Mouse (Mus musculus) myocyte (in vitro differentiated cells): ENCODE results near the gene Gpnmb.

Source experiments
- CEBPB ChIP-seq: IDR thresholded peaks from 2 replicates; pipeline ENCODE4 v1.6.1; 2011; ENCODE audit warnings: mild to moderate bottlenecking, moderate library complexity; ENCODE audit not compliant: poor library complexity, insufficient read depth, severe bottlenecking
- E2F4 ChIP-seq: IDR thresholded peaks from one replicate; pipeline ENCODE4 v1.6.1; 2011; ENCODE audit warnings: mild to moderate bottlenecking, control low read depth, moderate library complexity; ENCODE audit not compliant: insufficient read depth
- MAX ChIP-seq: IDR thresholded peaks from one replicate; pipeline ENCODE4 v1.6.1; 2011; ENCODE audit warnings: low read depth, mild to moderate bottlenecking, control low read depth
- MYOD1 ChIP-seq, 3 experiments: IDR thresholded peaks; one replicate each; pipeline ENCODE4 v1.6.1; 2011; ENCODE audit warnings: control low read depth in 2 of 3, low read depth in 2 of 3, mild to moderate bottlenecking in 2 of 3, moderate library complexity in 1 of 3; ENCODE audit not compliant: insufficient read length in 2 of 3, control insufficient read depth in 1 of 3
- MYOG ChIP-seq, 3 experiments: IDR thresholded peaks; one replicate each; pipeline ENCODE4 v1.6.1; 2011; ENCODE audit warnings: control low read depth in 2 of 3, low read depth in 2 of 3, mild to moderate bottlenecking in 2 of 3; ENCODE audit not compliant: insufficient read length in 2 of 3, control insufficient read depth in 1 of 3, insufficient read depth in 1 of 3
- POLR2A ChIP-seq: IDR thresholded peaks from one replicate; pipeline ENCODE4 v1.6.1; 2011; ENCODE audit warnings: low read depth, mild to moderate bottlenecking, control low read depth, moderate library complexity; ENCODE audit not compliant: insufficient read length
- POLR2AphosphoS2 ChIP-seq: IDR thresholded peaks from one replicate; pipeline ENCODE4 v1.6.1; 2011; ENCODE audit warnings: low read depth, control low read depth; ENCODE audit not compliant: insufficient read length
- REST ChIP-seq: IDR thresholded peaks from one replicate; pipeline ENCODE4 v1.6.1; 2011; ENCODE audit warnings: mild to moderate bottlenecking, control low read depth, moderate library complexity; ENCODE audit not compliant: insufficient read depth, insufficient read length
- SRF ChIP-seq: IDR thresholded peaks from one replicate; pipeline ENCODE4 v1.6.1; 2011; ENCODE audit warnings: low read depth; ENCODE audit not compliant: control insufficient read depth, insufficient read length
- TCF12 ChIP-seq: IDR thresholded peaks from one replicate; pipeline ENCODE4 v1.6.1; 2011; ENCODE audit warnings: mild to moderate bottlenecking, control low read depth; ENCODE audit not compliant: poor library complexity, insufficient read depth, severe bottlenecking
- TCF3 ChIP-seq: IDR thresholded peaks from one replicate; pipeline ENCODE4 v1.6.1; 2011; ENCODE audit warnings: low read depth, control low read depth; ENCODE audit not compliant: insufficient read length
- USF1 ChIP-seq: IDR thresholded peaks from one replicate; pipeline ENCODE4 v1.6.1; 2011; ENCODE audit warnings: low read depth, mild to moderate bottlenecking, control low read depth, moderate library complexity

DNA sequence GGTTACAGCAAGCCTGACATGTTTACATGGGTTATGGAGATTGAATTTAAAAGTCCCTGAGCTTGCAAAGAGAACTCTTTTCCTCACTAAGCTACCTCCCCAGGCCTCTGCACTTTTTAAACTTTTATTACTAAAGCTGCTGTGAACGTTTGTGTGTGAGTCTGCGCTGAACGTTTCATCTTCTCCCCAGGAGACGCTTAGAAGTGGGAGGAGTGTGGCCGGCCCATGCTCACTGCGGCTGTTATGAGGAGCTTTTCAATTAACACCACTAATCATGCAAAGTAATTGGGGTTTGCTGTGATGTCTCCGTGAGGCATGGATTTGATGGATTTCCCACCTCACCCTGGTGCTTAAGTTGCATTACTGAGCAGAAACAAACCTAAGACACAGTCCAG lies 27.2 kb upstream of the Gpnmb start:
- TF ChIP-seq TCF12 (no peak), POLR2A (no peak), USF1 (no peak), CEBPB (no peak), E2F4 (no peak), MAX (no peak), MYOG (IDR thresholded peaks at IDR 0.05; ENCODE audit: control insufficient read depth in 1 of 3, insufficient read depth in 1 of 3, insufficient read length in 2 of 3, low read depth in 2 of 3) (no peak), TCF3 (no peak), SRF (no peak), POLR2AphosphoS2 (no peak), REST (no peak), MYOD1 (IDR thresholded peaks at IDR 0.05; ENCODE audit: control insufficient read depth in 1 of 3, insufficient read length in 2 of 3, low read depth in 2 of 3) (no peak)
